Mouse (Mus musculus) embryo, embryonic 11.5 days (tissue): ENCODE measurements around the gene Bcl2l15.

Experiments
- DNase-seq: peaks from one replicate; pipeline ENCODE4 v3.0.0-alpha.2; 2012; ENCODE audit warnings: low read depth, low spot score

Gene Bcl2l15

GRCm38 (mm10) chr3:103868008-103868407 lies 35.6 kb downstream of the Bcl2l15 start:
- no peak for DNase-seq

- no peak for DNase-seq
Measured at GRCm38 (mm10) chr3:103872663-103873098, 40.3 kb downstream of the Bcl2l15 start.

- DNase-seq = no peak
Measured at GRCm38 (mm10) chr3:103874329-103874728, 41.9 kb downstream of the Bcl2l15 start.

GRCm38 (mm10) chr3:103885946-103886345 lies 53.5 kb downstream of the Bcl2l15 start:
- no peak for DNase-seq

- DNase-seq = peak; percentile 35
Measured at GRCm38 (mm10) chr3:103887581-103887980, 55.2 kb downstream of the Bcl2l15 start.

GRCm38 (mm10) chr3:103893374-103893773 lies 61.0 kb downstream of the Bcl2l15 start:
- no peak for DNase-seq
